ENCODE assay signal across 30 mouse cellular contexts in the genomic region with DNA sequence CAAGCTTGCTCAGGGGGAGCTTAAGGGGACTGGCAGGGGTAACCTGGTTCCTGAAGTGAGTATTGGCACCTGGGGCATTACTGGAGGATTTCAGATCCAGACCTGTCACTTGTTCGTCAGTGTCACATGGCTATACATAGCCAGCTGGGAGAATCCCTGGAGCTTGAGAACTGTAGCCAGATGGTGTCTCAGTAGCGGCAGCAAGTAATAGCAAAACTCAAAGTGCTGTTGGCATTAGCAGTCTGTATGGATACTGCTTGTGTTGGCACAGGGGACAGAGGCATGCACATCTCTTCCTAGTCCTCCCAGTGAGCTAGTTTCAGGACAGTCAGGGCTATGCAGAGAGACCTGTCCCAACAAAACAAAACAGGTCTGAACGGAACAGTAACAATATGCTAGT. TPM values are rescaled to one million over a fixed set of nuclear protein-coding genes. Genes with fewer than 3 reads are reported as not detected.
DNase-seq lines count a peak whose midpoint lies in the region; ATAC-seq and TF ChIP-seq lines count a peak whose summit lies in the region.
"Had no signal": no experiment of that assay in that cellular context is flagged by ENCODE, and none has a peak within 500 bp of the region (broad histone marks: within the 10 kb centered on the region; RNA-seq: fewer than 3 reads in every experiment).

No protein-coding gene starts in this region.

- 72% methylated on average over 3 of the region's 3 CpGs for WGBS in forebrain, embryonic 15.5 days
- WGBS in forebrain, embryonic 10.5 days, result 93% methylated on average over 3 of the region's 3 CpGs
- WGBS in heart, embryonic 10.5 days, result 84% methylated on average over 3 of the region's 3 CpGs
- 77% methylated on average over 3 of the region's 3 CpGs for WGBS in forebrain, postnatal 0 days

- no peak overlapping the region for H3K27ac ChIP-seq in forebrain, embryonic 15.5 days (replicated peaks)
- no peak overlapping the region for H3K27ac ChIP-seq in forebrain, embryonic 10.5 days
- H3K27ac ChIP-seq in heart, embryonic 10.5 days, result no peak overlapping the region
- no peak overlapping the region for H3K27ac ChIP-seq in forebrain, postnatal 0 days (ENCODE audit: low read depth, low read length)
- H3K27ac ChIP-seq: embryonic facial prominence, embryonic 10.5 days; embryonic facial prominence, embryonic 13.5 days; gastrocnemius, adult 2 months; heart, embryonic 13.5 days; hindbrain, embryonic 10.5 days; hindbrain, embryonic 13.5 days; hindbrain, postnatal 0 days had no signal

- H3K9ac ChIP-seq in forebrain, embryonic 15.5 days (replicated peaks), result no peak overlapping the region
- no peak overlapping the region for H3K9ac ChIP-seq in forebrain, postnatal 0 days
- H3K9ac ChIP-seq: embryonic facial prominence, embryonic 13.5 days; heart, embryonic 13.5 days; hindbrain, embryonic 13.5 days had no signal

- no peaks in the 10 kb centered on the region for H3K27me3 ChIP-seq in forebrain, embryonic 15.5 days
- no peaks in the 10 kb centered on the region for H3K27me3 ChIP-seq in forebrain, embryonic 10.5 days (ENCODE audit: poor library complexity, severe bottlenecking)
- H3K27me3 ChIP-seq in heart, embryonic 10.5 days (ENCODE audit: insufficient read depth, poor library complexity, severe bottlenecking), result no peaks in the 10 kb centered on the region
- no peaks in the 10 kb centered on the region for H3K27me3 ChIP-seq in forebrain, postnatal 0 days (ENCODE audit: insufficient read depth, low read length)
- H3K27me3 ChIP-seq: embryonic facial prominence, embryonic 13.5 days; heart, embryonic 13.5 days; hindbrain, embryonic 13.5 days had no signal

- 0 out of 2 replicates have a peak, but pooled peaks cover 6% of the 10 kb centered on the region for H3K4me1 ChIP-seq in forebrain, embryonic 15.5 days
- peaks cover 3% of the 10 kb centered on the region; the same call in 1 of the 2 replicates for H3K4me1 ChIP-seq in forebrain, embryonic 10.5 days
- no peaks in the 10 kb centered on the region for H3K4me1 ChIP-seq in heart, embryonic 10.5 days
- no peaks in the 10 kb centered on the region for H3K4me1 ChIP-seq in forebrain, postnatal 0 days (ENCODE audit: insufficient read depth)
- H3K4me1 ChIP-seq: embryonic facial prominence, embryonic 10.5 days; embryonic facial prominence, embryonic 13.5 days; heart, embryonic 13.5 days; hindbrain, embryonic 10.5 days; hindbrain, embryonic 13.5 days had no signal

- intact Hi-C loops in heart, postnatal 14 days (cut with DNase I), result no loop called here

- TF ChIP-seq CTCF in forebrain, postnatal 0 days (IDR thresholded peaks at IDR 0.05; ENCODE audit: low read depth), result no peak

- no peaks in the 10 kb centered on the region for H3K9me3 ChIP-seq in forebrain, embryonic 15.5 days
- H3K9me3 ChIP-seq in forebrain, embryonic 10.5 days, result no peaks in the 10 kb centered on the region
- H3K9me3 ChIP-seq in heart, embryonic 10.5 days, result no peaks in the 10 kb centered on the region
- no peaks in the 10 kb centered on the region for H3K9me3 ChIP-seq in forebrain, postnatal 0 days (ENCODE audit: low read length)
- H3K9me3 ChIP-seq: embryonic facial prominence, embryonic 10.5 days; embryonic facial prominence, embryonic 13.5 days; heart, embryonic 13.5 days; hindbrain, embryonic 10.5 days; hindbrain, embryonic 13.5 days had no signal

- H3K4me3 ChIP-seq in forebrain, embryonic 15.5 days, result no peak overlapping the region
- no peak overlapping the region for H3K4me3 ChIP-seq in forebrain, embryonic 10.5 days
- no peak overlapping the region for H3K4me3 ChIP-seq in heart, embryonic 10.5 days
- H3K4me3 ChIP-seq in forebrain, postnatal 0 days (ENCODE audit: low read depth, low read length), result no peak overlapping the region
- H3K4me3 ChIP-seq: embryonic facial prominence, embryonic 10.5 days; embryonic facial prominence, embryonic 13.5 days; erythroblast, embryonic 14.5 days; gastrocnemius, adult 2 months; heart, embryonic 13.5 days; hindbrain, embryonic 10.5 days; hindbrain, embryonic 13.5 days had no signal

- H3K36me3 ChIP-seq in forebrain, embryonic 15.5 days, result peaks cover 34% of the 10 kb centered on the region
- H3K36me3 ChIP-seq in forebrain, embryonic 10.5 days (replicated peaks), result peaks cover 88% of the 10 kb centered on the region
- H3K36me3 ChIP-seq in heart, embryonic 10.5 days, result peaks cover 85% of the 10 kb centered on the region
- H3K36me3 ChIP-seq in forebrain, postnatal 0 days (ENCODE audit: insufficient read depth), result peaks cover 48% of the 10 kb centered on the region

- H3K4me2 ChIP-seq in forebrain, embryonic 15.5 days (replicated peaks), result no peak overlapping the region
- no peak overlapping the region for H3K4me2 ChIP-seq in forebrain, postnatal 0 days (ENCODE audit: low read depth)
- H3K4me2 ChIP-seq: embryonic facial prominence, embryonic 13.5 days; heart, embryonic 13.5 days; hindbrain, embryonic 13.5 days had no signal

- DNase-seq in cerebellum, adult 11-12 months, result no peak
- DNase-seq in forebrain, embryonic 10.5 days (ENCODE audit: extremely low spot score, low spot score), result no peak
- DNase-seq in heart, embryonic 10.5 days (ENCODE audit: low spot score), result peak; percentile 59
- DNase-seq in heart, postnatal 14 days, result no peak
- peak; percentile 9 for DNase-seq in forebrain, postnatal 0 days
- no peak for DNase-seq in c-Kit-positive CD71-positive TER-119-positive erythroid progenitor cells, embryonic 14.5 days (ENCODE audit: low spot score)
- DNase-seq: adrenal gland, postnatal 10 days; adrenal gland, postnatal 36 days; cerebellum, adult 11 months; cerebellum, adult 8-10 months; cerebellum, postnatal 10 days; cerebellum, postnatal 36 days; embryo, embryonic 11 days; gastrocnemius, adult 2 months; gastrocnemius, postnatal 14 days; heart, adult 18-20 months; kidney, adult 18-20 months; kidney, adult 9 months had no signal

- ATAC-seq in cerebellum, adult (ENCODE audit: insufficient number of reproducible peaks, low FRiP score, low TSS enrichment), result peak; percentile 15; the same call in 1 of the 2 replicates
- ATAC-seq in forebrain, embryonic 15.5 days (replicated peaks), result peak; percentile 51; the same call in 1 of the 2 replicates
- ATAC-seq in forebrain, postnatal 0 days, result peak; percentile 43; the same call in 1 of the 2 replicates
- ATAC-seq: activated CD4-positive, CD25-positive, alpha-beta regulatory T cell, adult 4 months; hindbrain, postnatal 0 days; inflammation-experienced regulatory T-cells, adult 6 months; intestine, embryonic 16.5 days had no signal

RNA-seq across cellular contexts. Expression of a gene that starts 20.2 kb away (rescaled TPM):
- 17.9 and 19.0 TPM in 2 replicates for polyA plus RNA-seq in forebrain, embryonic 15.5 days (2015; fragmentation: Nextera tagmentation; extraction: Ambion mirVana)
- 28.4 and 32.2 TPM in 2 replicates for polyA plus RNA-seq in forebrain, embryonic 10.5 days (2016; fragmentation: Nextera tagmentation; extraction: Ambion mirVana)
- 38.0 and 44.3 TPM in 2 replicates for polyA plus RNA-seq in heart, embryonic 10.5 days (2016; fragmentation: Nextera tagmentation; extraction: Ambion mirVana)
- total RNA-seq in heart, postnatal 14 days (2021), result 10 to 100 TPM; 26.2 to 28.5 TPM
- 24.1 and 27.0 TPM in 2 replicates for total RNA-seq in forebrain, postnatal 0 days (2014; rRNA removed)
- polyA plus RNA-seq in forebrain, postnatal 0 days (2015; fragmentation: Nextera tagmentation; extraction: Ambion mirVana), result 15.5 and 19.4 TPM in 2 replicates

RNA-seq across cellular contexts. Expression of a gene that starts 32.8 kb away (rescaled TPM):
- polyA plus RNA-seq in forebrain, embryonic 15.5 days (2015; fragmentation: Nextera tagmentation; extraction: Ambion mirVana), result 40.8 and 41.4 TPM in 2 replicates
- polyA plus RNA-seq in forebrain, embryonic 10.5 days (2016; fragmentation: Nextera tagmentation; extraction: Ambion mirVana), result 13.0 and 13.9 TPM in 2 replicates
- 8.8 and 15.3 TPM in 2 replicates for polyA plus RNA-seq in heart, embryonic 10.5 days (2016; fragmentation: Nextera tagmentation; extraction: Ambion mirVana)
- total RNA-seq in heart, postnatal 14 days (2021), result 1 to 10 TPM; 3.0 to 4.1 TPM
- total RNA-seq in forebrain, postnatal 0 days (2014; rRNA removed), result 187 and 205 TPM in 2 replicates
- 30.8 and 48.2 TPM in 2 replicates for polyA plus RNA-seq in forebrain, postnatal 0 days (2015; fragmentation: Nextera tagmentation; extraction: Ambion mirVana)

Comparison
In these comparisons a context has a peak if more than half of its experiments do, and no peak if none do; other contexts are left out.
1. DNase-seq: peak in heart, embryonic 10.5 days (single experiment) and forebrain, postnatal 0 days (single experiment); none in cerebellum, adult 11-12 months (single experiment), forebrain, embryonic 10.5 days (single experiment), heart, postnatal 14 days (0 of 2) and c-Kit-positive CD71-positive TER-119-positive erythroid progenitor cells, embryonic 14.5 days (single experiment).
2. Peak in every context shown above with its lines, with median percentiles within 50 percentile points of each other: ATAC-seq.